Mouse (Mus musculus): ENCODE data around the gene Crb1.
"Not testable (repeated sequence)": the region's sequence is repeated elsewhere in the genome, so short reads cannot be mapped to it uniquely, and the experiment has no call there.

Crb1 gene

DNA sequence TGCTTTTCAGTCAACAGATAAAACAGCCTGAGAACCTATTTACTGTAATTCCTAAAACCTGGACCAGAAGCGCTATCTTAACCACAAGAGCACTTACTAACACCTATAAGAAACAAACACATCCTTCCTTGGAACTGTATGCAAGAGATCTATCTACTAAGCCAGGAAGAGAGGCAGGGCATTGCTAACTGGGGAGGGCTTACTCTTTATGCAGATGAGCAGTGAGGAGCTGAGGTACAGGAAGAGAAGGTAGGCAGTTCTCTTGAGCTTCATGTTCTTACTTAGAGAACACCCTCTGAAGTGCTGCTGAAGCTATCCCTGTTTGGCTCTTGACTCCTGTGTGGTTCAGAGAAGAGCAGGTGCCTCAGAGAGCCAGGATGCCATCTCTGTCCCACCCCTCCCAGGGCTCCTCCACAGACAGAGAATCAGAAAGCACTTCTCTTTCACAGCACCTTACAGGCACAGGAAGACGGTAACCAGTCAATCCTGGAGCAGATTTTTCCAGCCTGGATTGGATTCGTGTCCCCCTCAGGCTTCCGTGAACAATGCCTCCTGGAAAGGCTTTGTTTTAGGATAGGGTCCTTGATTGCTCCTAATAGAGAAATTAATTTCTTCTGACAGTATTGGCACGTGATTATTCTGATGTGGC, at the start of gene Crb1:
TSS of gene Crb1 (minus strand) at position 463 of the 649 bp plus-strand sequence.
- DNase-seq (ENCODE audit: low spot score), result no peak

DNA sequence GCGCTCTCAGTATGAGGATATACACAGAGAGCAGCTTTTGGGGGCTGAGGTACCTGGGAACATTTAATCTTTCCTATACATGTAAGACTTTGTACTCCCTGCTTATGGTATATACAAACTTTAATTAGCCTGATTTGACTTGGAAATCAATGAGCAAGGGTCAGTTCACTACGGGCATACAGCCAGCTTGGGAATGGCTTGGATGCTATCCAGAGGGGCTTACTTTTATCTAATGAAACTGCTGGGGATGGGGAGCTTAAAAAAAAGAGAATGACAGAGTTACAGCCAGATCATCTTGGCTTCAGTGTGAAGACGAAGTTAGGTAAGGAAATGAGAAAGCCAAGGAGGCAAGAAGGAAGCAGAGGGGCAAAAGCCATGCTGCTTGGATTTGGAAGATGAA, 48.1 kb upstream of the Crb1 start:
- no peak for DNase-seq (ENCODE audit: low spot score)

- DNase-seq (ENCODE audit: low spot score), result no peak
These were observed 47.0 kb upstream of the Crb1 start for GRCm38 (mm10) chr1:139423931-139424330.

DNA sequence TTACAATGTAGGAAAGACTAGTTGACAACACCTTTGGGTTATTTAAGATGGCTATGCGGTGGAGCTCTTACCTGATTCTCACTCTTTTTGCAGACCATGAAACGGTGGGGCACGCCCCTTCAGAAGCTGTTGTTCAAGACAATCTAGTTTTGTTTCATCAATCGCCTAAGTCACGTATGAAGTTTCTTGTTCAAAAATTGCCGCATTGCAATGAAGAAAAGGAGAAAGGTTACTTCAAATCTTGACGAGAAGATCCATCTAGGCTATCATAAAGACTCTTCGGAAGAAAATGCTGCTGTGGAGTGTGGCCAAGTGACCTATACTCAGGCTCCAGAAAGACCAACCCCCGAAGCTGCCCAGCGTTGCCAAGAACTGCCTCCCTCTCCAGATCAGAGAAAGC, 46.0 kb upstream of the Crb1 start:
- peak; percentile 7 for DNase-seq (ENCODE audit: low spot score)

DNA sequence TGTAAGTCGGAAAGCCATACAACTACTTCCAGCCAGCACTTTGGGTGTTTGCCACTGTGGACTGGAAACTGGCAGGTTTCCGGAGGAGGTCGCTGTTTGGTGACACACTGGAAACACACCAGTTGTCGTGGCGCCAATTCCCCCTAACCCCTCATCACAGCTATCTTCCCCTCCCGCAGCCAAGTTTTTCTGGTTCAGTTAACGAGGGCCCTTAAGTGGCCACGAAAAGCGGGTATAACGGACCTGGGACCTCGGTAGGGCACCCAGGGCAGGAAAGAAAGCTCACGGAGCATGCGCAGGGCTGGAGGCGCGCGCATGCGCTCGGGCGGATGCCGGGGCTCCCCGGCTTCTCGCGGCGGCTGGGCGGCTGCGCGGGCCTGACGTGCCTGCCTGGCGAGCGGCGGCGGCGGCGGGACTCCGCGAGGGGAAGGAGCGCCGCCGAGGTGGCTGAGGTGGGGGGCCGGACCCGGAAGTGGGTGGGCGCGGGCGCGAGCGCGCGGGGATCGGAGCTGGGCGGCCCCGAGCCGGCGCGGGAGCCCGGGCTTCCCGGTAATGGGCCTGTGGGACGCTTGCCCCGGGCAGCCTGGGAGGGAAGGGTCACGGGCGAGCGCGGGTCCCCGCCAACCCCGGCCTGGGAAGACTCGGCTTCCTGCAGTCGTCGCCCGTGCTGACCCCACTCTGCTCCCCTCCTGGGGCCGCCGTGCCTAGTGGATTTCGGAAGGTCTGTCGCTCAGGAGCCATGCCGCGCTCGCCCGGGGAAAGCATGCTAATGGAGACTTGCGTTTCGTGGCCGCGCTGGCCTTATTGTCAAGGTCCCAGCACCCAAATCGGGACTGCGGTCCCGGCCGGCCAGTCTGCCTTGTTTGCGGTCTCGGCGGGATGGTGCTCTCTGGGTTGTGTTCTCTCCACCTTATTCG, 45.2 kb upstream of the Crb1 start, which contains the start of gene Zbtb41:
TSS of gene Zbtb41 (plus strand) at position 414 of the 917 bp plus-strand sequence.
- DNase-seq (ENCODE audit: low spot score), result peak; percentile 88

DNA sequence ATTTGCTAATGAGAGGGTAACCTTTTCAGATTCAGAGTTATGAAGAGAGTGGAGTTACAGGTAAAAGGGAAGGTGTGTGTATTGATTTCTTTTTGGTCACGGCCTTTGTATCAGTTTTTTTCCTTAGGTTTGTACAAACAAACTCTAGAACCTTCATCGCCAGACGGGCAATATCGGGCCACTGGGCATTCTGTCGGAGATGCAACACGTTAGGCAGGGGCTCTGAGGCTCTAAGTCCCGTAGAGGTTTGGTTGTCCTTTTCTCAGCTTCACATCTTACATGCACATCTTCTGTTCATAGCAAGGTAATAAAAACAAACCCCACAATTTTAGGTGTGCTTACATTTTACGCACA, 44.6 kb upstream of the Crb1 start:
- peak; percentile 10 for DNase-seq (ENCODE audit: low spot score)

- no peak for DNase-seq (ENCODE audit: low spot score)
These were observed 36.6 kb upstream of the Crb1 start for GRCm38 (mm10) chr1:139413465-139413864.

DNA sequence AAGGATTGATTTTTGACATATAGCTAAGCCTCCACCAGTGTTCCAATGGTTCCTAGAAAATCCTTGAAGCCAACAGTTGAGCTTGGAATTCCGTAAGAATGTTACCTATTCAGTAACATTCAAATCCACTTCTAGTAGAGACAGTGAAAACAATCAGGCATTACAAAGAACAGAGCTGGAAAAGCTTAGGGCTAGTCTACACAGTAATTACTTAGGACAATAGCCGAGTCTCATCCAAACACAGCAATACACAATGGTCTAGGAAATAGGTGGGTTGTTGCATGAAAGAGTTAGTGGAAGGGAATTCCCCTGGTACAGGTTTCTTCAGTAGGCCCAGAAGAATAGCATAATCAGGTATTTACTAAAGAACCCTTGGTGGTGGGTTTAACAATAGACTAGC, 35.5 kb upstream of the Crb1 start:
- not testable (repeated sequence) for DNase-seq (ENCODE audit: low spot score)

- no peak for DNase-seq (ENCODE audit: low spot score)
These were observed 30.8 kb upstream of the Crb1 start for GRCm38 (mm10) chr1:139407701-139408100.

DNA sequence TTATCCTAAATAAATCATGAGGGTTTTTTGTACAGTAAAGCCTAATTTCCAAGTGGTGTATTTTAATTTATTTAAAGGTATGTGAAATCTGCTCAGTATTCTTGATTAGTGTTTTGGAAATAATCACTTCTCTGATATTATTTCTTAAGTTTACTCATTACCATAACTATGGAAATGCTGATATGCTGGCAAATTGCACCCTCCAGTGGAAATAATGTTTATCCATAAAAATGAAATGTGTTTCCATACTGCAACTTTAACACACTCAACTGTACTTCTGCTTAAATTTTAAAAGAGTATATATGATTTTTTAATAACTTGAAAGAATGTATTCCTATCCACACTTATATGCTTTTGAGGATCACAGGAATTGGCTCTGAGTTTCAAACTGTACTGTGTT, 28.9 kb upstream of the Crb1 start:
- DNase-seq (ENCODE audit: low spot score), result no peak

DNA sequence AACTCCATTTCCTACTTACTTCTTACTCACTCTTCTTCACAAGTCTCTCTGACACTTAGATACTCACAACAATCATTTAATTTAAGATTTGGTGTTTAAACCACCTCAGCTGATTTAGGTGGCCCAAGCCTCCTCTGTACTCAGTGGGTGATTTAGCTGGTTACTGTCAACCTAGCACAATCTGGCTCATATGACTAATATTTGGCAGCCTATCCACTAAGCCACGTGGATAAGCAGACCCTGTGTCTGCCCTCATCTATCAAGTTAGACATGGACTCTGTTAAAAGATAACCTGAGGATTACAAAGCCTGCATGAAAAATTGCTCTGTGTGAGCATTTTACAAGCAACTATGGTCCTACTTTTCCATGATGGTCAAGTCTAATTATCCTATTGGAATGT, 19.7 kb upstream of the Crb1 start:
- no peak for DNase-seq (ENCODE audit: low spot score)

GRCm38 (mm10) chr1:139391747-139392146, 14.8 kb upstream of the Crb1 start:
- DNase-seq (ENCODE audit: low spot score), result no peak

- no peak for DNase-seq (ENCODE audit: low spot score)
These were observed 2.7 kb upstream of the Crb1 start for GRCm38 (mm10) chr1:139379621-139379984.

DNA sequence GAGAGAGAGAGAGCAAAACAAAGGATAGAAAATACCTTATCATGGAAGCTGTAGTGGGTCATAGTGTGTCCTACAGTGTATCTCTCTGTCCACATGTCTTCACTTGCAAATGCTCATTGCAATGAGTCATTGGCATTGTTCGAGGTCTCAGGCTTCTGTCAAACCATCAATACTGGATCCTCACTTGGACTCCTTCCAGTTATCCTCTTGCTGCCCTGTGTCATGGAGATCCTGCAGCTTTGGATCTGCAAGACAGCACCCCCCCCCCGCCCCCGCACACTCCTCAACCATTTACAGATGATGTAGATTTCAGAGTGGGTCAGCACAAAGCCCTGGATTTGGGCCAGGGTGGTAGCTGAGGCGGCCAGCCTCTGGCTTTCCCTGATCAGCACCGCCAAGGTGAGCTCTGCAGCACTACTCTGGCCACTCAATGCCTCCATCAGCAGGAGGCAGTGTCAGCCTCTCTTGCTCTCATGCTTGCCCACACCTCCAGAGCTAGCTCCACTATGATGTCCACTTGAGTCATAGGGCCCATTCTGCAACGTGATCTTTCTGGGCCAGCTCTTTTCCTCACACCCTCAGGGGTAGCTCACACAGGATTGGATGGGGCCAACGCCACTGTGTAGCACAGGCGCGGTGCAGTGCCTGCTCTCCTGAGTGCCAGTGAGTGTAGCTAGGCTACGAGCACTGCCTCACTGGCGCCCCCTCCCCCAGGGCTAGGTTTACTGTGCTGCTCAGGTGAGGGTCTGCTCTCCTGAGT, 2.1 kb upstream of the Crb1 start:
- no peak for DNase-seq (ENCODE audit: low spot score)

DNA sequence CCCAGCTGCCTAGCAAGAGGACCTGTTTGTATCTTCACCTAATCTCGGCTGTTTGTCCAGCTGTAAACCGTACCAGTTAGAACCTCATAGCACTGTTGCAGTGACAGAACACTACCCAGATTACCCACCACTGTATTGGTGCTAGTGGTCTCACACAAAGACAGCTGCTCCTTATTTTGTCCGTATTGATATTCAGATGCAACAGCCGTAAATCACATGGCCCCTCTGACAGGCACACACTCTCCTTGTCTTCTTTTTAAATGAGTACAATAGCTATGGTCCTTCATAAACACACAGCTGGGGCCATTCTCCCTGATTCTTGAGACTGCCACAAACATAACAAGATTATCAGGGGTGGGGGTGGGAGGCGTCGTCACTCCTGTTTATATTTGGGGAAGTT, 1.0 kb downstream of the Crb1 start:
- no peak for DNase-seq (ENCODE audit: low spot score)

DNA sequence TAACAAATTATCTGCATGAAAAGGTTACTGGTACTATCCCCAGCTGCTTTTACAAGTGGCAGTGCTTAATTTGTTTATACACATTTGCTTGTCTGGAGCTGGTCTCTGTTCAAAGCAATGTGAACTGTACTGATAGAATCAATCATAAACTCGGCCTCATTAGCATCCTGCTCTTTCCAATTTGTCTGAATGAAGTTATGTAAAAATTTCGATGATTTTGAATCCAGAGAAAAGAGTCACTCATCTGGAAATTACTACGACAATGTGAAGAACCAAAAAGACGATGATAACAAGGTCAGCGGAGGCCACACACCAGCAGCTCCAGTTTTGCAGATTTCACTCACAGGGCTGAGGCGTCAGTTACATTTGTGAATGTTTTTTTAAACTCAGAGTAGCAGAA, 5.6 kb downstream of the Crb1 start:
- no peak for DNase-seq (ENCODE audit: low spot score)

DNA sequence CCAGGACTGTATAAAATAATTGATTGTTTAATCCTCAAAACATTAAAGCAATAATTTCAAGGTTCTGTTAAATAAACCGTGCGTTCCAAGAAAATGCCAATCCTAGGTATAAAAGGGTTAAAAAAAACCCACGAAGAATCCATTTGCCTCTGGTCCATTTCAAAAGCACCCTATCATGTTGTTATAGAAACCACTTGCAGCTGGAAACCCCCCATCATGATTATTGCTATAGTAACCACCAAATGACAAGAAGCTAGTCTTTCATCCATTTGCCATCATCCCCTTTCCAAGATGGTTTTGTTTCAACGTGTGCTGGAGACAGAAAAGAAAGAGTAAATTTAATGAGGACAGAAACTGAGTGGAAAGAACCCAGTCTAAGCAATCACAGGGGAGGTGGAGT, 28.3 kb downstream of the Crb1 start:
- DNase-seq (ENCODE audit: low spot score), result no peak

GRCm38 (mm10) chr1:139346602-139347371, 30.1 kb downstream of the Crb1 start:
- DNase-seq (ENCODE audit: low spot score), result no peak

- no peak for DNase-seq (ENCODE audit: low spot score)
These were observed 30.8 kb downstream of the Crb1 start for GRCm38 (mm10) chr1:139346030-139346601.

DNA sequence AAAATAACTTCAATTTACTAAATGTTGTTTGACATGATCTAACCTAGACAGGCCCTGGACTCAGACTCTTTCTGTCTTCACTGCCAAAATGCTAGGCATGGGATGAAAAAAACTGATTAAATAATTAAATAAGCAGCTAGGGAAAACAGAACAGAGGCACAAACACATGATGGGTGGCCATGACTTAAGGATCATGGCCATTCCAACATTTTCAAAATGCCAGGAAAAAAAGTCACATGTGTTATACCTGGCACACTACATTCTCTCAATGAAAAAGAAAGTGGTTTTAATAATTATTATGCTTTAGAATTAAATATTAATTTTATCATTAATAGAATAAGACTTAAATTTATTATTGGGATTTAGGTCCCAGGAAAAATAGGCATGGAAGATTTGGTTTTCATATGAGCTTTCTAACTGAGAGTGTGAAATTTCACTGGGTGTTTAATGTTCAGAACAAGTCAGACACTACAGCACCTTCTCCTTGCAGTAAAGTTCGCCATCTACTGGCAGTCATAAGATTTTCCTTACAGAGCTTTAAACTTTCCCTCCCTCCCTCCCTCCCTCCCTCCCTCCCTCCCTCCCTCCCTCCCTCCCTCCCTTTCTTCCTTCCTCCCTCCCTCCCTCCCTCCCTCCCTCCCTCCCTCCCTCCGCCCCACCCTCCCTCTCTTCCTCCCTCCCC, 36.6 kb downstream of the Crb1 start:
- no peak for DNase-seq (ENCODE audit: low spot score)

- DNase-seq (ENCODE audit: low spot score), result no peak
These were observed 39.9 kb downstream of the Crb1 start for GRCm38 (mm10) chr1:139336997-139337396.

Data from testis, postnatal 14 days (tissue).